Mouse (Mus musculus): ENCODE measurements around the gene Tamm41.

DNA sequence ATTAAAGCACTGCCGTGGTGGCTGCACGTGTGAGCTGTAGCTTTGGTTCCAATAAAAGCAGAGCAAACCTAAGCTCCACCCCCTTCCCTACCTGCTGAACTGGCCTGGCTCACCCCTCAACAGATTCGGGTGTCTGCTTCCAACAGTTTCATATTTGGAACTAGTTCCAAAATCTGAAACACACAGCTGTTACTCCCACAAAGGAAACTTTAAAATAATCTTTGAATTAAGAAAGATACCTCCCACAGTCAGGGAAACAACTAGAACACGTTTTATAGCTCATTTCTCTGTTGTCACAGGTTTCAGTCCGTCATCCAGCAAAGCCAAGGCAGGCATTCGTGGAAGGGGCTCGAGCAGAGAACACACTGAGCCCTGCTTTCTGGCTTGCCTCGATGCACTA lies 44.0 kb downstream of the Tamm41 start:
- TF ChIP-seq ZC3H11A (IDR thresholded peaks at IDR 0.05; ENCODE audit: borderline replicate concordance, low read depth, low read length) = no peak
- no peak for TF ChIP-seq CHD2 (IDR thresholded peaks at IDR 0.05; ENCODE audit: low read depth, low read length)
- TF ChIP-seq HCFC1 (IDR thresholded peaks at IDR 0.05; ENCODE audit: borderline replicate concordance, insufficient read depth, low read length) = no peak
